Mouse (Mus musculus) adipose tissue, adult 10 weeks (tissue): Measurements from ENCODE around the gene Rfxank. TPM values are rescaled to one million over a fixed set of nuclear protein-coding genes. Genes with fewer than 3 reads are reported as not detected.

Experiments
- polyA plus RNA-seq: library from polyadenylated mRNA; stranded (reverse); fragments of 350-450 nt; fragmentation: Illumina TruSeq; extraction: RNeasy Lipid Tissue Mini Kit (QIAGEN cat#74804); gene quantifications from one replicate; pipeline ENCODE4 v1.2.3, GENCODE M21; 2014; ENCODE audit warnings: low read depth, low replicate concordance

Rfxank gene
- 13.1 TPM for polyA plus RNA-seq

DNA sequence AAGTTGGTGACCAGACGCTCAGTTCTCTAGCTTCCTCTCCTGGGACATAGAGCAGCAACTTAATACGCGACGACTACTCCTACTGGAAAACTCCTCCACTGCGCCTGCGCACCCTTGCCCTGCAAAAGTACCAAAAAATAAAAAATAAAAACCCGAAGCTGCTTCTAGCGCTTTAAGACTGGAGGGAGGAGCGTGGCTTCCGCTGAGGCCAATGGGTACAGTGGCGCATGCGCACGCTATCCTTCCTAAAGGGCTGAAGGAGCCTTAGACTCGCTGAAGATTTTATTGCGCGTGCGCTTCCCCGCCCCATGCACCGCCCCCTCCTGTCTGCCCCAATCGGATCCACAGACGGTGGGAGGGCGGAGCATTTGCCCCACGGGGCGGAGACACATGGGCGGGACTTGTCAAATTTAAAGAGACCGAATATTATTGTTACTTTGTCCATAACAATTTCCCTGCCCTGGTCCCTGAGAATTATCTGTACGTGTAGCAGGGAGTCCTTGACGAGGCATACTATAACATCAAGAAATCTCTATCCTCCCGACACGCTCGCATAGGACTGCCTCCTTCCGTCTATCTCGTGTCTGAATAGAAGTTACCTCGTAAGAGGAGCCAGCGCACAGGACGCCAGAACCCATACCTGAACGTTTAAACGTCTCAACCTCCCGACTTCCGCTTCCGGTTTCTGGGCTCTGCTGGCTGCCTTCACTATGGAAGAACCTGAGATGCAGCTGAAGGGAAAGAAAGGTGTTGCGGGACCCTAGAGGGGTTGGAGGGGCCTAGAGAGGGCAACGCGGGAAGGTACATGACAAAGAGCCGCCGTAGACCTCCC is at the start of gene Rfxank, which contains the start of the genes Borcs8 and Mef2b:
Gene Rfxank, minus strand, starts transcription at position 129 of the 832 bp plus-strand sequence.
Gene Borcs8, plus strand, starts transcription at position 474 of the 832 bp plus-strand sequence.
Gene Mef2b, plus strand, starts transcription at position 686 of the 832 bp plus-strand sequence.

DNA sequence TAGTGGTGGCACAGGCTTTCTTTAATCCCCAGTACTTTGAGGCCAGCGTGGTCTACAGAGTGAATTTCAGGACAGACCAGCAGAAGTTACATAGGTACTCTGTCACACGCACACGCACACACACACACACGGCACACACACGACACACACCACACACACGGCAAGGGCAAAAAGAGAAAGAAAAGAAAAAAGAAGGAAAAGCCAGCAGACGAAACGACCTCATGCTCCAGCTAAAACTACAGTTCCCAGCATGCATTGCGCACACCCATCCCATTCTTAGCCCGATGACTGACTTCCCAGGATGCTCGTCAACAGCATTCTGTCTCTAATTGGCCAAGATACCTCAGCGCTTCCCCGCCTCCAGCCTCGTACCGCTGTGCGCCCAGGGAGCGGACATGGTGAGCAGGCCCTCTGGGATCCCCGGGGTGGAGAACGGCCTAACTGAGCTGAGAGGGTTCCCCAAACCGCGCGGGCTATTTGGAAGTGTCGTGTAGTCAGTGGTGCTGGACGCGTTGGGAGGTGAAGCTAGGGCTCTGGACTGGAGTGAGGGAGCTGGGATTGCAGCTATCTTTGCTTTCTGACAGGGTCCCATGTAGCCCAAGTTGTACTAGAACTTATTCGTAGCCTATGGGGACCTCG is 33.2 kb upstream of the Rfxank start, which contains the start of gene Tmem161a:
Gene Tmem161a, plus strand, starts transcription at position 314 of the 639 bp plus-strand sequence.

DNA sequence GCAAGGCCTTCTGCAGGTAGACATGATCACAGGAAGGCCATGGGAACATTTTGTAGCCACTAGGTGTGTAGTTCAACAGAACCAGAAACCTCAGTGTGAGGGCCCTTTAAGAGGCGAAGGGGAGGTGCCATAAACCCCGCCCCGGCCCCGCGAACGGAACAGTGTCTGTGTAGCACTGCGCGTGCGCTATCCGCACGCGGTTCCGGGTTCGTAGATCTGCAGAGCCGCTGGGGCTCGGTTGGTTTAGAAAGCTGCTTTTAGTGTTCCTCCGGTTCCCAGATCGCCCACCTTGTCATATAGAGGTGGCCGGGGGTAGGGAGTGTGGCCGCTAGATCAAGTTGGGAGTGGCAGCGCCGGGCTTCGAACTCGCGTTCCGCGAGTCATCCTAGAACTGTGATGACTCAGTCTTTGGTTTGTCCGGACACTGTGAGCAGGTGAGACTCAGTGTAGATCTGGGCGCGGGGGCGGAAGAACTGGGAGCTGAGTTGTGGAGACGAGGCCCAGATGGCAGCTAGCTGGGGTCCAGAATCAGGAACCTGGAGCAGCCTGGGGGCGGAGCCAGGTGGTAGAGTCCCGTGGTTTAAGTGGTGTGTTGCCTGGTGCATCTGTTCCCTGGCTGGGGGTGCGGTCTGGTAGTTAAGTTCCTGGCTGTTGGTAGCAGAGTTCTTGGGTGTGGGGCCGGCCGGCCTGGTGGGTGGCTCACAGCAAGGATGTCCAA is 7.6 kb downstream of the Rfxank start, which contains the start of gene Nr2c2ap:
Gene Nr2c2ap, plus strand, starts transcription at position 168 of the 718 bp plus-strand sequence.

DNA sequence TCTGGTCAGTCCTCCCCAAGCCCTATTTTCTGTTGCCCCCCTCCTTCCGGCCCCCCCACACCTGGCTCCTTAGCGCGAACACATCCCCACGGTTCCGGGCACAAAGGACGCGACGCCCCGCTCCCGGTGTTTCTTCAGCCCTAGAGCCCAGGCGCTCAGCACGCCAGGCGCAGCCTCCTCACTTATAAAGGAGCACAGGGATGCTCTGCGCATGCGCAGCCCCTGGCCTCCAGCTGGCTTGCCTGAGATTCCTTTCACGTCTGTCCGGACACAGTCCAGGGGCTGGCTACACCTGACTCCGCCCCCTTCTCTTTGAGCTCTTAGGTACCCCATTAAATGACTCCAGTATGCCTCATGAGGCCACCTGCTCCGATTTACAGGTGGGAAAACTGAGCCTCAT is 18.3 kb downstream of the Rfxank start, which contains the start of gene Ncan:
Gene Ncan, minus strand, starts transcription at position 207 of the 400 bp plus-strand sequence.

DNA sequence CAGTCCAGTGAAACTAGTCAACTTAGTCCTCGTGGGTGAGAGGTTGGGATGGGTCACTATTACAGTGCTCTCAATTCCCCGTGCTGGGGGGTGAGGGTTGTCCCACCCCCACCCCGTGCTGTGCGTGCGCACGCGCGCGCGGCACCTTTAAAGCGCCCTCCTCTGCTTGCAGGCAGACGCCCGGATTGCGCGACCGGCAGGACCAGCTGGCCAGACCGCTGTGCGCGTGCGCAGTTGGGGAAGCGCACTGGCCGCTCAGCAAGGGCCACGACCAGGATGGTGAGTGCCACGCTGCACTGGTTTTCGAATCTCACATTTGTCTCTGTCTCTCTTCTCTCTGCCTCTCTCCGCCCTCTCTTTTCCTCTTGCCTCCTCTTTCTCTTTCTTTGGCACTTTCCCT is 55.7 kb downstream of the Rfxank start, which contains the start of gene Hapln4:
Gene Hapln4, plus strand, starts transcription at position 173 of the 400 bp plus-strand sequence.

Other genes with a start within 250 kb of the Rfxank start
- 9.8 TPM for gene Tssk6, start 237.0 kb downstream of the Rfxank start, polyA plus RNA-seq
- gene Ndufa13, start 236.6 kb downstream of the Rfxank start, polyA plus RNA-seq = 118 TPM
- 1.6 TPM for gene Yjefn3, start 236.4 kb downstream of the Rfxank start, polyA plus RNA-seq
- 41.1 TPM for gene Gatad2a, start 142.8 kb downstream of the Rfxank start, polyA plus RNA-seq
- 33.6 TPM for gene Mau2, start 96.4 kb downstream of the Rfxank start, polyA plus RNA-seq
- 23.3 TPM for gene Sugp1, start 96.3 kb downstream of the Rfxank start, polyA plus RNA-seq
- 0.68 TPM for gene Tm6sf2, start 66.2 kb downstream of the Rfxank start, polyA plus RNA-seq
- gene Hapln4, start 55.7 kb downstream of the Rfxank start, polyA plus RNA-seq = 0.10 TPM
- 0.21 TPM for gene Ncan, start 18.3 kb downstream of the Rfxank start, polyA plus RNA-seq
- gene Nr2c2ap, start 7.8 kb downstream of the Rfxank start, polyA plus RNA-seq = 17.3 TPM
- 57.0 TPM for gene Borcs8, start 345 bp upstream of the Rfxank start, polyA plus RNA-seq
- gene Mef2b, start 557 bp upstream of the Rfxank start, polyA plus RNA-seq = 0.40 TPM
- 44.5 TPM for gene Tmem161a, start 33.2 kb upstream of the Rfxank start, polyA plus RNA-seq
- 28.3 TPM for gene Slc25a42, start 73.2 kb upstream of the Rfxank start, polyA plus RNA-seq
- 30.9 TPM for gene Sugp2, start 95.1 kb upstream of the Rfxank start, polyA plus RNA-seq
- gene Armc6, start 95.3 kb upstream of the Rfxank start, polyA plus RNA-seq = 7.3 TPM
- 43.4 TPM for gene Homer3, start 143.7 kb upstream of the Rfxank start, polyA plus RNA-seq
- 40.2 TPM for gene Ddx49, start 163.3 kb upstream of the Rfxank start, polyA plus RNA-seq
- 186 TPM for gene Cope, start 163.4 kb upstream of the Rfxank start, polyA plus RNA-seq
- 0.63 TPM for gene Cers1, start 176.6 kb upstream of the Rfxank start, polyA plus RNA-seq
- 0.31 TPM for gene Gdf1, start 190.7 kb upstream of the Rfxank start, polyA plus RNA-seq
- 31.4 TPM for gene Upf1, start 214.1 kb upstream of the Rfxank start, polyA plus RNA-seq
- 6.3 TPM for gene Comp, start 234.4 kb upstream of the Rfxank start, polyA plus RNA-seq